Mouse (Mus musculus): ENCODE data around the gene Hsh2d. TPM values are rescaled to one million over a fixed set of nuclear protein-coding genes. Genes with fewer than 3 reads are reported as not detected.

Gene Hsh2d
- polyA plus RNA-seq, 1 experiment from 2014 or later, result not detected

GRCm38 (mm10) chr8:72151418-72152078 is 37.9 kb upstream of the Hsh2d start:
- 87% methylated on average over 3 of the region's 3 CpGs for WGBS
- Histone ChIP-seq H3K27me3 (ENCODE audit: control insufficient read depth, insufficient read depth, low read length) (no peaks in the 10 kb centered on the region), H3K36me3 (ENCODE audit: control insufficient read depth, insufficient read depth, low read length) (peaks cover 52% of the 10 kb centered on the region)

GRCm38 (mm10) chr8:72153382-72153781 is 36.1 kb upstream of the Hsh2d start:
- no peak overlapping the region for H3K9ac ChIP-seq (replicated peaks; ENCODE audit: low read length)
- no peak overlapping the region for H3K27ac ChIP-seq (replicated peaks; ENCODE audit: low read depth, low read length)
- DNase-seq (no peak), ATAC-seq (ENCODE audit: low FRiP score, low TSS enrichment) (no peak)
- H3K4me3 ChIP-seq (replicated peaks; ENCODE audit: low read depth, low read length), result no peak overlapping the region
- no peaks in the 10 kb centered on the region for H3K4me1 ChIP-seq (ENCODE audit: control insufficient read depth, insufficient read depth, low read length)
- H3K9me3 ChIP-seq (ENCODE audit: control insufficient read depth, low read length), result no peaks in the 10 kb centered on the region
- H3K36me3 ChIP-seq (ENCODE audit: control insufficient read depth, insufficient read depth, low read length), result peaks cover 35% of the 10 kb centered on the region
- H3K27me3 ChIP-seq (ENCODE audit: control insufficient read depth, insufficient read depth, low read length), result no peaks in the 10 kb centered on the region
- no peak overlapping the region for H3K4me2 ChIP-seq (ENCODE audit: low read length)

More at GRCm38 (mm10) chr8:72151418-72152078, 37.9 kb upstream of the Hsh2d start:
- H3K4me1 ChIP-seq (ENCODE audit: control insufficient read depth, insufficient read depth, low read length), result no peaks in the 10 kb centered on the region
- ATAC-seq (ENCODE audit: low FRiP score, low TSS enrichment), result no peak
- no peak overlapping the region for H3K27ac ChIP-seq (replicated peaks; ENCODE audit: low read depth, low read length)
- no peak overlapping the region for H3K4me3 ChIP-seq (replicated peaks; ENCODE audit: low read depth, low read length)
- no peak overlapping the region for H3K4me2 ChIP-seq (ENCODE audit: low read length)
- H3K9ac ChIP-seq (replicated peaks; ENCODE audit: low read length), result no peak overlapping the region
- DNase-seq, result no peak
- no peaks in the 10 kb centered on the region for H3K9me3 ChIP-seq (ENCODE audit: control insufficient read depth, low read length)

DNA sequence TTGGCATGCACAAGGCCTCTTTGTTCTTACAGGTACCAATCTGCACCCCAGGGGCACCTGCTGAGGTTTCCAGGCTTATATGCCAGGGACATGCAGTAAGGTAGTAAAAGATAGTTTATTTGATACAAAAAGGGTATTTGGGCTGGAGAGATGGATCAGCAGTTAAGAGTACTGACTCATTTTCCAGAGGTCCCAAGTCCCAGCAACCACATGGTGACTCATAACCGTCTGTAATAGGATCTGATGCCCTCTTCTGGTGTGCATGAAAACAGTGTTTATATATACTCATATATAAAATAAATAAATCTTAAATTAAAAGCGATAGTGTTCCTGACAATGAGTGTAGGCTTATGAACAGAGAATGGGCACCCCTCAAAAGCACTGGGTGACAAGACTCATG is 31.3 kb upstream of the Hsh2d start:
- Histone ChIP-seq H3K4me1 (ENCODE audit: control insufficient read depth, insufficient read depth, low read length) (peaks cover 16% of the 10 kb centered on the region), H3K9ac (replicated peaks; ENCODE audit: low read length) (no peak overlapping the region), H3K27me3 (ENCODE audit: control insufficient read depth, insufficient read depth, low read length) (no peaks in the 10 kb centered on the region), H3K9me3 (ENCODE audit: control insufficient read depth, low read length) (no peaks in the 10 kb centered on the region), H3K4me2 (ENCODE audit: low read length) (no peak overlapping the region), H3K36me3 (ENCODE audit: control insufficient read depth, insufficient read depth, low read length) (0 out of 2 replicates have a peak, but pooled peaks cover 6% of the 10 kb centered on the region), H3K27ac (replicated peaks; ENCODE audit: low read depth, low read length) (no peak overlapping the region), H3K4me3 (replicated peaks; ENCODE audit: low read depth, low read length) (no peak overlapping the region)
- DNase-seq, result no peak
- no peak for ATAC-seq (ENCODE audit: low FRiP score, low TSS enrichment)
- 92% methylated on average over 2 of the region's 2 CpGs for WGBS

DNA sequence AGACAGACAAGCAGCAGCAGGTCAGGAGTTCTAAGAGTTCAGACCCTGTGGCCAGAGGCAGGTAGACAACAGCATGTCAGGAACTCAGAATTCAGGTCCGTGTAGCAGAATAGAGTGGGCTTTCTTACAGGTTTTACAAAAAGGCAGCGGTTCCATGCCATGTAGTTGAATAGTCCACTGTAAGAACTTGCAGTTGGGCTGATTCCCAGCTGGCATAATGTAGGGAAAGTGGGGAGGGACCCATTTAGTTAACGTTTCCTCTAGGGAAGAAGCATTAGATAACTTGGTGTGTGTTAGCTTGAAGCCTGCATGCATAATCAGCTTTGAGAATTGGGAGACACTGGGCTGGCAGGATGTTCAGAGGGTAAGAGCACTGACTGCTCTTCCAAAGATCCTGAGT is 30.7 kb upstream of the Hsh2d start:
- no peak overlapping the region for H3K4me2 ChIP-seq (ENCODE audit: low read length)
- no peaks in the 10 kb centered on the region for H3K9me3 ChIP-seq (ENCODE audit: control insufficient read depth, low read length)
- H3K27me3 ChIP-seq (ENCODE audit: control insufficient read depth, insufficient read depth, low read length), result no peaks in the 10 kb centered on the region
- no peak overlapping the region for H3K4me3 ChIP-seq (replicated peaks; ENCODE audit: low read depth, low read length)
- 0 out of 2 replicates have a peak, but pooled peaks cover under 1% of the 10 kb centered on the region for H3K36me3 ChIP-seq (ENCODE audit: control insufficient read depth, insufficient read depth, low read length)
- no peak for DNase-seq
- no peak for ATAC-seq (ENCODE audit: low FRiP score, low TSS enrichment)
- H3K27ac ChIP-seq (replicated peaks; ENCODE audit: low read depth, low read length), result no peak overlapping the region
- H3K4me1 ChIP-seq (ENCODE audit: control insufficient read depth, insufficient read depth, low read length), result peaks cover 16% of the 10 kb centered on the region
- H3K9ac ChIP-seq (replicated peaks; ENCODE audit: low read length), result no peak overlapping the region
- WGBS, result 84% methylated on average over 3 of the region's 3 CpGs

DNA sequence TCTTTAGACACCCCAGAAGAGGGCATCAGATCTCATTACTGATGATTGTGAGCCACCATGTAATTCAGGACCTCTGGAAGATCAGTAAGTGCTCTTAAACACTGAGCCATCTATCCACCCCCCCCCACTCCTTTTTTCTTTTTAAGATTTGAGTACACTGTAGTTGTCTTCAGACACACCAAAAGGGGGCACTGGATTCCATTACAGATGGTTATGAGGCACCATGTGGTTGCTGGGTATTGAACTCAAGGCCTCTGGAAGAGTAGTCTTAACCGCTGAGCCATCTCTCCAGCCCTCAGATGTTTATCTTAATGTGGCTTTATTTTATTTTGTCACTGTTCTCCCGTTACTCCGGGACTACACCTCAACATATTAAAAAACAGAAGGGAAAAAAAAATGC is 29.4 kb upstream of the Hsh2d start:
- H3K9me3 ChIP-seq (ENCODE audit: control insufficient read depth, low read length), result no peaks in the 10 kb centered on the region
- no peak overlapping the region for H3K27ac ChIP-seq (replicated peaks; ENCODE audit: low read depth, low read length)
- ATAC-seq (ENCODE audit: low FRiP score, low TSS enrichment) (no peak), DNase-seq (peak; percentile 3)
- peak overlapping the region; percentile 37 for H3K4me3 ChIP-seq (replicated peaks; ENCODE audit: low read depth, low read length)
- H3K4me2 ChIP-seq (ENCODE audit: low read length), result peak overlapping the region; percentile 55
- peaks cover 16% of the 10 kb centered on the region for H3K4me1 ChIP-seq (ENCODE audit: control insufficient read depth, insufficient read depth, low read length)
- H3K36me3 ChIP-seq (ENCODE audit: control insufficient read depth, insufficient read depth, low read length), result peaks cover 8% of the 10 kb centered on the region
- 75% methylated on average over 3 of the region's 3 CpGs for WGBS
- H3K9ac ChIP-seq (replicated peaks; ENCODE audit: low read length), result peak overlapping the region; percentile 38; the same call in 1 of the 2 replicates
- H3K27me3 ChIP-seq (ENCODE audit: control insufficient read depth, insufficient read depth, low read length), result no peaks in the 10 kb centered on the region

DNA sequence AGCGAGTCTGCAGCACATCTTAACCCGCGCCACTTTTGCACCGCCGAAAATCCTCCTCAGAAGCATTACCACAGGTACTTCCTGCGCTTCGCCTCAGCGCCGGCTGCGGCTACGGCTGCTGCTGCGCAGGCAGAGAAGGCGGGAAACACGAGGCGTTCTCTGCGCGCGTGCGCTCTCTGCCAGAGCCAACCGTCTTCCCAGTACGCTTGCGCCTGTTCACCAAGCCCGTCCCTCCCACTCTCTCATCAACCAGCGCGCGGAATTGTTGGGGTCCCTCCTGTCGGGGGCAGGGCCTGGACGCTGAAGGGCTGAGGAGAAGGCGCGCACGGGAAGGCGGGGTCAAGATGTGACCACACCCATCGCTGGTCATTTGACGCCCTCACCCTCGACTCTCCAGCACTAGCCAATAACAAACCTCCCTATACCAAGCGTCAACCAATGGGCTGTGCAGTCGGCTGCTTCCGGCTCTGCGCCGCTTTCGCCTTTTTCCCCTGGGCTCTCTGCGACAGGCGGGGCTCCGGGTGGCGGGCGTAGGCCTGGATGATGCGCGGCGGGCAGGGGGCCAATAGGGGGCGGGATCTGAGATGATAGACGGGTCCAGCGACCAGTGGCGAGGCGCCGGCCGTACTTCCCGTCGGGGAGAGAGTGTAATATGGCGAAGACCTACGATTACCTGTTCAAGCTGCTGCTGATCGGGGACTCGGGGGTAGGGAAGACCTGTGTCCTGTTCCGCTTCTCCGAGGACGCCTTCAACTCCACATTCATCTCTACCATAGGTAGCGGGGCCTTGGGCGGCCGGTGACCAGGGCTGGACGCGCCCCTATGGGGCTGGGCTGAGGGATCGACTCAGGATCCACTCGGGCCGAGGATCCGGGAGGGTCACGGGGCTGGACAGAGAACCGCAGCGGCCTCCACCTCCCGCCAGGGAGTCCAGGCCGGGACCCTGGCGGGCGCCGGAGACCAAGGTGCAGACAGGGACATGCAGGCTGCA is 28.4 kb upstream of the Hsh2d start, which contains the start of gene Rab8a:
Rab8a (plus strand) TSS at position 494 of the 991 bp plus-strand sequence.
- no peaks in the 10 kb centered on the region for H3K9me3 ChIP-seq (ENCODE audit: control insufficient read depth, low read length)
- H3K9ac ChIP-seq (replicated peaks; ENCODE audit: low read length), result peak within 1 kb of the TSS; percentile 79
- no peaks in the 10 kb centered on the region for H3K27me3 ChIP-seq (ENCODE audit: control insufficient read depth, insufficient read depth, low read length)
- WGBS, result under 1% methylated on average over 82 of the region's 82 CpGs
- H3K36me3 ChIP-seq (ENCODE audit: control insufficient read depth, insufficient read depth, low read length), result peaks cover 8% of the 10 kb centered on the region
- peak within 1 kb of the TSS; percentile 79 for H3K27ac ChIP-seq (replicated peaks; ENCODE audit: low read depth, low read length)
- peak within 1 kb of the TSS; percentile 89 for H3K4me2 ChIP-seq (ENCODE audit: low read length)
- peak within 1 kb of the TSS; percentile 68 for H3K4me3 ChIP-seq (replicated peaks; ENCODE audit: low read depth, low read length)
- ATAC-seq (ENCODE audit: low FRiP score, low TSS enrichment) (peak; percentile 99), DNase-seq (peak; percentile 99)
- H3K4me1 ChIP-seq (ENCODE audit: control insufficient read depth, insufficient read depth, low read length), result peaks cover 16% of the 10 kb centered on the region

DNA sequence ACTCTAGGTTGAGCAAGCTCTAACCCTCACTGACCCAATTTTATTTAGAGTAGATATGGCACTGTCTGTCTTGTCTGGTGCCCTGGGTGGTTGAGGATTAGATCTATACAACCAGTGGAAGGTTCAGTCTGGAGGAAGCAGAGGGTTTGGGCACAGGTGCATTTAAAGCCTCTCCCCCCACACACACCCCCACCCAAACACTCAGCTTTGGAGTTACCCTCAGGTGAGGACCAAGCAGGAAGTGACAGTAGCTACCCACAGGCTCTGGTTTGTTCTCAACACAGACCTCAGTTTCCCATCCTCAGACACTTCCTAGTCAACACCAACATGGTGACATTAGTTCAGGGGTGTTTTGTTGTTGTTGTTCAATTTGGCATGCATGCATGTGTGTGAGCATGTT is 26.6 kb upstream of the Hsh2d start:
- Histone ChIP-seq H3K4me3 (replicated peaks; ENCODE audit: low read depth, low read length) (peak overlapping the region; percentile 68; the same call in 1 of the 2 replicates), H3K27ac (replicated peaks; ENCODE audit: low read depth, low read length) (no peak overlapping the region), H3K9ac (replicated peaks; ENCODE audit: low read length) (no peak overlapping the region), H3K27me3 (ENCODE audit: control insufficient read depth, insufficient read depth, low read length) (no peaks in the 10 kb centered on the region), H3K4me2 (ENCODE audit: low read length) (peak overlapping the region; percentile 89; the same call in 1 of the 2 replicates), H3K4me1 (ENCODE audit: control insufficient read depth, insufficient read depth, low read length) (peaks cover 16% of the 10 kb centered on the region), H3K36me3 (ENCODE audit: control insufficient read depth, insufficient read depth, low read length) (peaks cover 8% of the 10 kb centered on the region), H3K9me3 (ENCODE audit: control insufficient read depth, low read length) (no peaks in the 10 kb centered on the region)
- ATAC-seq (ENCODE audit: low FRiP score, low TSS enrichment) (no peak), DNase-seq (no peak)

- ATAC-seq (ENCODE audit: low FRiP score, low TSS enrichment) (no peak), DNase-seq (no peak)
- Histone ChIP-seq H3K4me1 (ENCODE audit: control insufficient read depth, insufficient read depth, low read length) (no peaks in the 10 kb centered on the region), H3K4me3 (replicated peaks; ENCODE audit: low read depth, low read length) (no peak overlapping the region), H3K27me3 (ENCODE audit: control insufficient read depth, insufficient read depth, low read length) (no peaks in the 10 kb centered on the region), H3K36me3 (ENCODE audit: control insufficient read depth, insufficient read depth, low read length) (peaks cover 68% of the 10 kb centered on the region), H3K4me2 (ENCODE audit: low read length) (no peak overlapping the region), H3K9ac (replicated peaks; ENCODE audit: low read length) (no peak overlapping the region), H3K27ac (replicated peaks; ENCODE audit: low read depth, low read length) (no peak overlapping the region), H3K9me3 (ENCODE audit: control insufficient read depth, low read length) (no peaks in the 10 kb centered on the region)
- 95% methylated on average over 3 of the region's 3 CpGs for WGBS
Observed at GRCm38 (mm10) chr8:72169098-72169668, 20.3 kb upstream of the Hsh2d start.

All from midbrain, embryonic 14.5 days (tissue).